Mouse (Mus musculus) thymus, adult 2 months (tissue): Measurements from ENCODE around the gene Hdgfl3.

Experiments
- CTCF ChIP-seq: fragments of 200-500 bp; IDR thresholded peaks from 2 replicates; pipeline ENCODE4 v1.5.1; 2012; ENCODE audit warnings: mild to moderate bottlenecking, control low read depth, low read length, moderate library complexity, borderline replicate concordance; ENCODE audit not compliant: control insufficient read depth, poor library complexity, insufficient read depth; ENCODE audit errors: extremely low read depth
- POLR2A ChIP-seq: fragments of 200-500 bp; IDR thresholded peaks from 2 replicates; pipeline ENCODE4 v1.6.1; 2012; ENCODE audit warnings: mild to moderate bottlenecking, low read length, control low read depth, moderate library complexity; ENCODE audit not compliant: control insufficient read depth, poor library complexity, insufficient read depth; ENCODE audit errors: extremely low read depth

GRCm38 (mm10) chr7:81864552-81864951 lies 69.7 kb downstream of the Hdgfl3 start:
- TF ChIP-seq CTCF (no peak), POLR2A (no peak)
